Mouse (Mus musculus): ENCODE data around the gene 1700113H08Rik.
A peak's percentile ranks its signal among the peaks of the same experiment; 100 is the strongest.

The 1700113H08Rik gene

GRCm38 (mm10) chr10:87057500-87058250, at the start of gene 1700113H08Rik:
TSS of gene 1700113H08Rik (plus strand) at chr10:87058045.
- DNase-seq (ENCODE audit: low spot score) = no peak

DNA sequence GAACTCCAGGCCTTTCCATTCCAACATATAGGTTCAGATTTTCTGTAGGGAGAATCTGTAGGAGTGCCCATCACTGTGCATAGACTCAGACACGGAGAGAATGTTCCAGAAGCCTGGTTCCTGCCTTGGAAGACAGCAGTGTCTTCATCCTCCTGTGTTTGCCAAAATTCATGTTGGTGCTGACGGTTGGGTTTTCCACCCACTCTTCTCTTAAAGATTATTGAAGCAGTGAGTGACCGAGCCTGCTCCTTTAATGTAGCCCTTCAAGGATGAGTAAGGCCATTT, 49.7 kb upstream of the 1700113H08Rik start:
- DNase-seq (ENCODE audit: low spot score) = no peak

GRCm38 (mm10) chr10:87012087-87012486, 45.8 kb upstream of the 1700113H08Rik start:
- no peak for DNase-seq (ENCODE audit: low spot score)

GRCm38 (mm10) chr10:87014391-87014965, 43.4 kb upstream of the 1700113H08Rik start:
- DNase-seq (ENCODE audit: low spot score) = no peak

- no peak for DNase-seq (ENCODE audit: low spot score)
These were observed 42.4 kb upstream of the 1700113H08Rik start for GRCm38 (mm10) chr10:87015403-87015802.

- DNase-seq (ENCODE audit: low spot score) = no peak
These were observed 41.6 kb upstream of the 1700113H08Rik start for GRCm38 (mm10) chr10:87016151-87016692.

- DNase-seq (ENCODE audit: low spot score) = peak; percentile 7
These were observed 39.0 kb upstream of the 1700113H08Rik start for GRCm38 (mm10) chr10:87018876-87019275.

- DNase-seq (ENCODE audit: low spot score) = peak; percentile 7
These were observed 37.1 kb upstream of the 1700113H08Rik start for GRCm38 (mm10) chr10:87020711-87021110.

- peak; percentile 74 for DNase-seq (ENCODE audit: low spot score)
These were observed 33.0 kb upstream of the 1700113H08Rik start for GRCm38 (mm10) chr10:87024884-87025283.

- no peak for DNase-seq (ENCODE audit: low spot score)
These were observed 25.1 kb upstream of the 1700113H08Rik start for GRCm38 (mm10) chr10:87032768-87033167.

DNA sequence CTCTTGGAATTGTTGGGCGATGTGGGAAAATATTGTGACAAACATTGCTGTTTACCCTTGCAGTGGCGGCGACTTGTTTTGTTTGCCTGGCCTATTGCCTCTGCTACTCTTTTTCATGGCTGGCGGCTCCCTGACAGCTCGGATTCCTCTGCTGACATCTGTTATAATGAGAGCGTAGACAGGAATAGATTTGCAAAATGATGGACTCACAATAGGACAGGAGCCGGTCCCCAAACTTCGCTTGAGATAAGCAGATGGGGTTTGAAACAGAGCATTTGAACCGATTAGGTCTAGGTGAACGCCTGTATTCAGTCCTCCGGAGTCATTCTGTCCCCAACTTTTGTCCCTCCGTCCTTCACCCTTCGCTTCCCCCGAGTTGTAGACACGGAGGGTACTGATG, 22.0 kb upstream of the 1700113H08Rik start:
- no peak for DNase-seq (ENCODE audit: low spot score)

DNA sequence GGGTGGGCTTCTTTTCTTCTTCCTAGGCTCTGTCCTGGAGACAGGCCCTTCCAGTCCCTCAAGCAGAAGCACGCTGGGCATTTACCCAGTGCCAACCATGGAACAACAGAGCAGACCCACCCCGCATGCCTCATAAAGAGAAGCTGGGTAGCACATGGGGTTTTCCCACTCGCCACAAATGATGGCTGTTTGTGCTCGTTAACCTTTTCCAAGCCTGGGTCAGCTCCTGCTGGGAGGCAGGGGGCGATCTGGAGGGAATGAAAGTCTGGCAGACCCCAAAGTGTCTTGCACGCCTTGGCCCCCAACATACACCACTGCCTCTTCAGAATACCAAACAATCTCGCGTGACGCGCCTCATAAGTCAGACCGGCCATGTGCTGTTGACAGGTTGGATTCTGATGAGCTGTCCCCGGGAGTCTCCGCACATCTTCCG, 21.6 kb upstream of the 1700113H08Rik start:
- no peak for DNase-seq (ENCODE audit: low spot score)

- DNase-seq (ENCODE audit: low spot score) = no peak
These were observed 20.8 kb upstream of the 1700113H08Rik start for GRCm38 (mm10) chr10:87037062-87037461.

DNA sequence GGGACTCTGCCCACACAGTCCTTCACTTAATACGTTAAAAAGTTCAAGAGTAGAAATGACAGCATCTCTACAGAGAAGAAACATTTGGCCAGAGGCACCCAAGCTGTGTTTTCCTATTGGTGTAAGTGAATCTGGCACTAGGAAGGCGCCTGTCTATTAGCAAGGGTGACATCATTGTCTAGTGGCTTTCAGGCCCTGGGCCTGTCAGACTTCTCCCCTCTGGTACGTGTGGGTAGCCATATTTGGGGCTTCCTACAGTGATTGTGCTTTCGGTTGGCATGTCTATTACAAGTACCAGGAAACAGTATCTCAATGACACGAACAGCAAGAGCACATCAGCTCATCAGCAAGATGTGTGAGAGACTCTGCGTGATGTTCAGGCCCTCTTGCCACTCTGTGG, 18.5 kb upstream of the 1700113H08Rik start:
- no peak for DNase-seq (ENCODE audit: low spot score)

DNA sequence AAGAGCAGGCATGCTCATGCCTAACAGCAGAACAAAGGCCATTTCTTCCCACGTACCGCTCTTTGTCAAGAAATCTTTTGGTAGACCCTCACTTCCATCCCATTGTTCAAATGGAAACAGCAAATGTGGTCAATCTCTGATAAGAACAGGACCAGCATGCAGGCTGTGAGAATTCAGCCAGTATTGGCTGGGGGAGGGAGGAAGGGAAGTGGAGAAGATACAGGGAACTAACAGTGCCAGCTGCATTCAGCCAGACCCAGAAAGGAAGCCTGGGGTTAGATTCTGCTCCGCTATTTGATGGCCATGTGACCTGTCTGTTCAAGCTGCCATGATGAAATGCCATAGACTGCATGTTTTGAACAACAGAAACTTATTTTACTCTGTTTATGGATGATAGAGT, 18.0 kb upstream of the 1700113H08Rik start:
- DNase-seq (ENCODE audit: low spot score) = no peak

DNA sequence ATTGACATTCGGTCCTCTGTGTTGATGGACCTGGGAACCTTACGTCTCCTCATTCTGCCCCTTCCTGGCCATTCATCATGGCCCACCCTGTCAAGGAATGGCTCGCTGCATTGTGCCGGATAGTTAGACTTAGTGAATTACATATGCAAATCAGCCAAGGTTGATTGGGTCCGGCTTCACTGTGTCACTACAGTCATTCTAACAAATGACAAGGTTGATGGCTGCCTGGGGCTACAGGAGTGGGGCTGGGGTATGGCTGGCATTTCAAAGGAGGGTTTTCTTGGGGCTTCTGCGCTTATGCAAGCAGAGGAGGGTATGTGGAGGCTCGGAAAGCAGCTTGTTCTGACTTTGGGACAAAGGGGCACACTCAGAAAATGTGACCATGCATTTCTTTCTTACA, 16.6 kb upstream of the 1700113H08Rik start:
- DNase-seq (ENCODE audit: low spot score) = no peak

- no peak for DNase-seq (ENCODE audit: low spot score)
These were observed 12.6 kb upstream of the 1700113H08Rik start for GRCm38 (mm10) chr10:87045273-87045672.

DNA sequence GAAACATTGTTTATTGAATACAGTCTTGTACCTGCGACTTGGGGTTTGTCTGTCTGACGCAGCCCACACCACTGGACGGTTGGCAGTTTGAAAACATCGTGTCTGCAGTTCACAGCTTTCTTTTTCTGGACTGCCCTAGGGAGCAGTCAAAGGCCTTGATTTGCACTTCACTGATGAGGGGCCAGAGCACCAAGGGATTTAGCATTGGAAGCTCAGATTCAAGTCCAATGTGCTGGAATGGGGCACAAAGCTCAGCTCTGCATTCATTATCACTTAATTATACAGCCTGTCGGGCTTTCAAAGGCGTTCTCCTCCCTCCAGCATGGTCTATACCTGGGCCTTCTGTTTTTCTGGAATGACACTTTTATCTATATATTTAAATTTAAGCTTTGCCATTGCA, 11.4 kb upstream of the 1700113H08Rik start:
- DNase-seq (ENCODE audit: low spot score) = no peak

GRCm38 (mm10) chr10:87046931-87047468, 10.8 kb upstream of the 1700113H08Rik start:
- DNase-seq (ENCODE audit: low spot score) = no peak

- no peak for DNase-seq (ENCODE audit: low spot score)
These were observed 8.7 kb upstream of the 1700113H08Rik start for GRCm38 (mm10) chr10:87049179-87049578.

GRCm38 (mm10) chr10:87051714-87052113, 6.1 kb upstream of the 1700113H08Rik start:
- DNase-seq (ENCODE audit: low spot score) = no peak

DNA sequence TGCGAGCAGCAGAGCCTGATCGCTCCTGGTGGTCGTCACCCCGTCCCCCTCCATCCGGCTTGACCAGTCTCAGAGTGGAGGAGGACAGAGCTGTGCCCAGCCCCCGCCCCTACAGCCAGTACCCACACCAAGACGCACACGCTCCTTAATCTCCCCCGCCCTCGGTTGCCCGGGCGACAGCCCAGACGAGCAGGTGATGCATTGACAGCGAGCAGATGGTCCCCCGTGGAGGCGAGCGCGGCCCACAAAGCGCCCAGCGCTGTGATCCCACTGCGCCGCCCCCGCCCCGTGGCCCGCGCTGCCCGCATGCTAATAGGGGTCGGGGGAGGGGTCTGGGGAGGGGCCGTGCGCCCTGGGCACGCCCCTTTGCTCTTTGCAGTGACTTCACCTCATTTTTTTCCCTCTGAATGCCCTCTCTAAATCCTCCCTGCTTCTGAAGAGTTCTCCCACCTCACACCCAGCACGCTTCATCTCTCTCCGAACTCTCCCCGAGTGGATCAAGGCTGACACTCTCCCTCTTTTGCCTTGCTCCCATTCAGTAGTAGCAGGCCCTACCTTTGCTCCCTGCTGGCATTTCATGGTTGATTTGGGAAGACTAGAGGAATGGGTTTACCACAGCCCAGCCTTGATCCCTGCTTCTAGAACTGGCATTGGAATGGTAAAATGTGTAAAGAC, 543 bp downstream of the 1700113H08Rik start:
- peak; percentile 2 for DNase-seq (ENCODE audit: low spot score)

GRCm38 (mm10) chr10:87058926-87059325, 1.1 kb downstream of the 1700113H08Rik start:
- no peak for DNase-seq (ENCODE audit: low spot score)
